ENCODE assay signal across 8 mouse cellular contexts in the genomic region with DNA sequence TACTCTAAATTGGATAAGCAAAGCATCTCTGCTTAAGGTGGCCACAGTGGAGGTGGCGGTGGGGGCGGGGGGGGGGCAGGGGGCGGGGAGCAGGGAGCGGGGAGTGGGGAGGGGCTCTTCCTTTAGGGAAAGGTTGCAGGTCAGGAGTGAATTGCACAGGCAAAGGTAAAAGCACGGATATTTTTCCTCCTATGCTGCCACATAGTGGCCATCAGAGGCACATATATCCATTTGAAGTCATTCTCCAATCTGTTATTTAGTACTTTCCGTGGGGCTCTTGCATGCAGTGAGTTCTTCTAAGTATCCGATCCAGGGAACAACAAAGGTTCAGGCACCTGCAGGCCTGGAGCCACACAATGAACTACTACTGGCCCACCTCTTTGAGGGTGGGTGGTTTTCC. TPM values are rescaled to one million over a fixed set of nuclear protein-coding genes. Genes with fewer than 3 reads are reported as not detected.
DNase-seq lines count a peak whose midpoint lies in the region; ATAC-seq and TF ChIP-seq lines count a peak whose summit lies in the region.
"Had no signal": no experiment of that assay in that cellular context is flagged by ENCODE, and none has a peak within 500 bp of the region (broad histone marks: within the 10 kb centered on the region; RNA-seq: fewer than 3 reads in every experiment).

No protein-coding gene starts in this region.

- TF ChIP-seq CTCF in liver, embryonic 14.5 days (IDR thresholded peaks at IDR 0.05; ENCODE audit: low read depth): peak; percentile 47

- 38% methylated on average over 7 of the region's 7 CpGs for WGBS in liver, embryonic 14.5 days (ENCODE audit: insufficient replicate concordance)
- 29% methylated on average over 3 of the region's 7 CpGs for WGBS in hindbrain, embryonic 11.5 days
- 20% methylated on average over 7 of the region's 7 CpGs for WGBS in stomach, embryonic 16.5 days

- H3K36me3 ChIP-seq in liver, embryonic 14.5 days (replicated peaks; ENCODE audit: control insufficient read depth, insufficient read depth, low read depth): peaks cover 37% of the 10 kb centered on the region
- no peaks in the 10 kb centered on the region for H3K36me3 ChIP-seq in hindbrain, embryonic 11.5 days (ENCODE audit: control insufficient read depth, insufficient read depth, low read length)
- H3K36me3 ChIP-seq in stomach, embryonic 16.5 days (ENCODE audit: control insufficient read depth, insufficient read depth, low read length): peaks cover 10% of the 10 kb centered on the region; the same call in 1 of the 2 replicates

- peaks cover 2% of the 10 kb centered on the region; the same call in 1 of the 2 replicates for H3K9me3 ChIP-seq in liver, embryonic 14.5 days (ENCODE audit: control insufficient read depth, low read length)
- H3K9me3 ChIP-seq in hindbrain, embryonic 11.5 days (ENCODE audit: control insufficient read depth, low read length): no peaks in the 10 kb centered on the region
- no peaks in the 10 kb centered on the region for H3K9me3 ChIP-seq in stomach, embryonic 16.5 days (replicated peaks; ENCODE audit: control insufficient read depth, low read length)
- H3K9me3 ChIP-seq: limb, embryonic 12.5 days had no signal

- no peak for ATAC-seq in liver, embryonic 14.5 days (ENCODE audit: insufficient read depth)
- no peak for ATAC-seq in hindbrain, embryonic 11.5 days (ENCODE audit: low FRiP score)
- 0 out of 2 replicates have a peak, but pooled peaks have one; percentile 33 for ATAC-seq in stomach, embryonic 16.5 days (ENCODE audit: insufficient read depth, low FRiP score)

- H3K4me3 ChIP-seq in liver, embryonic 14.5 days (ENCODE audit: insufficient read depth in 1 of 2, low read depth in 2 of 2, low read length in 2 of 2): no peak overlapping the region
- H3K4me3 ChIP-seq in hindbrain, embryonic 11.5 days (ENCODE audit: low read depth, low read length): no peak overlapping the region
- H3K4me3 ChIP-seq in stomach, embryonic 16.5 days (replicated peaks; ENCODE audit: low read length): no peak overlapping the region
- H3K4me3 ChIP-seq: limb, embryonic 12.5 days had no signal

- H3K27me3 ChIP-seq in liver, embryonic 14.5 days (ENCODE audit: control insufficient read depth, insufficient read depth, low read length): no peaks in the 10 kb centered on the region
- H3K27me3 ChIP-seq in hindbrain, embryonic 11.5 days (ENCODE audit: control insufficient read depth, insufficient read depth, low read length): no peaks in the 10 kb centered on the region
- no peaks in the 10 kb centered on the region for H3K27me3 ChIP-seq in stomach, embryonic 16.5 days (ENCODE audit: control insufficient read depth, insufficient read depth, low read length)
- H3K27me3 ChIP-seq: limb, embryonic 12.5 days had no signal

- H3K4me2 ChIP-seq in liver, embryonic 14.5 days (ENCODE audit: low read depth): no peak overlapping the region
- H3K4me2 ChIP-seq in hindbrain, embryonic 11.5 days (replicated peaks; ENCODE audit: low read depth, low read length): no peak overlapping the region
- no peak overlapping the region for H3K4me2 ChIP-seq in stomach, embryonic 16.5 days (ENCODE audit: low read depth, low read length)
- H3K4me2 ChIP-seq: limb, embryonic 12.5 days had no signal

- peaks cover 21 to 24% of the 10 kb centered on the region in 2 experiments for H3K4me1 ChIP-seq in liver, embryonic 14.5 days (replicated peaks; ENCODE audit: control insufficient read depth in 2 of 2, insufficient read depth in 2 of 2, low read length in 1 of 2)
- H3K4me1 ChIP-seq in hindbrain, embryonic 11.5 days (replicated peaks; ENCODE audit: control insufficient read depth, insufficient read depth, low read length): no peaks in the 10 kb centered on the region
- H3K4me1 ChIP-seq in stomach, embryonic 16.5 days (ENCODE audit: control insufficient read depth, insufficient read depth, low read length): no peaks in the 10 kb centered on the region
- H3K4me1 ChIP-seq: limb, embryonic 12.5 days had no signal

- no peak for DNase-seq in liver, embryonic 14.5 days (ENCODE audit: low read depth in 3 of 3, low spot score in 3 of 3)
- DNase-seq in liver: no peak
- DNase-seq in embryo, embryonic 11 days: peak; percentile 48
- DNase-seq in hindbrain, embryonic 11.5 days (ENCODE audit: low spot score): peak; percentile 25
- no peak for DNase-seq in adrenal gland, postnatal 25 days
- no peak for DNase-seq in ovary, adult 18-20 months (ENCODE audit: low spot score)

- H3K9ac ChIP-seq in liver, embryonic 14.5 days (replicated peaks): no peak overlapping the region
- H3K9ac ChIP-seq in hindbrain, embryonic 11.5 days (ENCODE audit: low read depth, low read length): no peak overlapping the region
- H3K9ac ChIP-seq in stomach, embryonic 16.5 days (ENCODE audit: low read length): no peak overlapping the region
- H3K9ac ChIP-seq: limb, embryonic 12.5 days had no signal

- no peak for TF ChIP-seq EP300 in liver, embryonic 14.5 days (IDR thresholded peaks at IDR 0.05; ENCODE audit: low read depth)

- no peak overlapping the region for H3K27ac ChIP-seq in liver, embryonic 14.5 days
- H3K27ac ChIP-seq in hindbrain, embryonic 11.5 days (ENCODE audit: low read depth, low read length): no peak overlapping the region
- H3K27ac ChIP-seq in stomach, embryonic 16.5 days (ENCODE audit: low read length): no peak overlapping the region
- H3K27ac ChIP-seq: limb, embryonic 12.5 days had no signal

RNA-seq across cellular contexts. Expression of a gene that starts 29.4 kb away (rescaled TPM):
- 7.9 and 10.9 TPM in 2 replicates for polyA plus RNA-seq in liver, embryonic 14.5 days (2012; rRNA removed)
- polyA plus RNA-seq in liver, embryonic 14.5 days (2014; fragmentation: Nextera tagmentation; extraction: Ambion mirVana): 10.7 and 13.3 TPM in 2 replicates
- 2.8 and 3.7 TPM in 2 replicates for polyA plus RNA-seq in hindbrain, embryonic 11.5 days (2014; fragmentation: Nextera tagmentation; extraction: Ambion mirVana)
- polyA plus RNA-seq in stomach, embryonic 16.5 days (2015; fragmentation: Nextera tagmentation; extraction: Ambion mirVana): 0.28 and 0.31 TPM in 2 replicates
- not detected in 2 replicates for total RNA-seq in adrenal gland, postnatal 25 days (2021)

RNA-seq across cellular contexts. Expression of a gene that starts 49.0 kb away (rescaled TPM):
- polyA plus RNA-seq in liver, embryonic 14.5 days (2012; rRNA removed): 9.8 and 11.5 TPM in 2 replicates
- 25.7 and 30.4 TPM in 2 replicates for polyA plus RNA-seq in liver, embryonic 14.5 days (2014; fragmentation: Nextera tagmentation; extraction: Ambion mirVana)
- polyA plus RNA-seq in hindbrain, embryonic 11.5 days (2014; fragmentation: Nextera tagmentation; extraction: Ambion mirVana): 123 and 132 TPM in 2 replicates
- 62.5 and 65.0 TPM in 2 replicates for polyA plus RNA-seq in stomach, embryonic 16.5 days (2015; fragmentation: Nextera tagmentation; extraction: Ambion mirVana)
- 108 and 116 TPM in 2 replicates for total RNA-seq in adrenal gland, postnatal 25 days (2021)

Comparison
In these comparisons a context has a peak if more than half of its experiments do, and no peak if none do; other contexts are left out.
1. DNase-seq: peak in embryo, embryonic 11 days (single experiment) and hindbrain, embryonic 11.5 days (single experiment); none in liver, embryonic 14.5 days (0 of 3), liver (single experiment), adrenal gland, postnatal 25 days (single experiment) and ovary, adult 18-20 months (single experiment).